Mouse (Mus musculus): Measurements from ENCODE around the gene Acbd4. TPM values are rescaled to one million over a fixed set of nuclear protein-coding genes. Genes with fewer than 3 reads are reported as not detected.

The Acbd4 gene
- polyA plus RNA-seq, 1 experiment from 2014 or later = 13.3 TPM

DNA sequence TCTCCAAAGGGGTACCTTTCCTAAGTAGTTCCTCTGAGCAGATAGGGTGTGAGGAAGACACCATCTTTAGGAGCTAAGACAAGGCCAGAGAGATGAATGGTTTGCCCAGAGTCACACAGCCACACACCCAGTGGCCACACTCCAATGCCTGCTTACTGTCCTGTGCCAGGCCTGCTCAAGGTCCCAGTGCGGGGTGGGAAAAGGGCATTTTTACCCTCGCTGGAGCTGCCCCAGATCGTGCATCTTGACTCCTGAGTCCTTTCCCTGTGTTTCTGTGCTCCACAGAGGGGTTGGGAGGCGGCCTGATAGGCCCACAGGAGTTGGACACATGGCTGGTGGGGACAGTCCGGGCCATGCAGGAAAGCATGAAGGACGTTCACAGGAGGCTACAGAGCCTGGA is 4.3 kb downstream of the Acbd4 start:
- no peak for ATAC-seq (ENCODE audit: insufficient number of reproducible peaks, insufficient read depth, low FRiP score, low read depth)
- 85% methylated on average over 6 of the region's 6 CpGs for WGBS
- H3K27ac ChIP-seq (replicated peaks in 1 of 2; ENCODE audit: control insufficient read depth in 1 of 2, insufficient read depth in 1 of 2, low read depth in 2 of 2, low read length in 2 of 2) = no peak overlapping the region

DNA sequence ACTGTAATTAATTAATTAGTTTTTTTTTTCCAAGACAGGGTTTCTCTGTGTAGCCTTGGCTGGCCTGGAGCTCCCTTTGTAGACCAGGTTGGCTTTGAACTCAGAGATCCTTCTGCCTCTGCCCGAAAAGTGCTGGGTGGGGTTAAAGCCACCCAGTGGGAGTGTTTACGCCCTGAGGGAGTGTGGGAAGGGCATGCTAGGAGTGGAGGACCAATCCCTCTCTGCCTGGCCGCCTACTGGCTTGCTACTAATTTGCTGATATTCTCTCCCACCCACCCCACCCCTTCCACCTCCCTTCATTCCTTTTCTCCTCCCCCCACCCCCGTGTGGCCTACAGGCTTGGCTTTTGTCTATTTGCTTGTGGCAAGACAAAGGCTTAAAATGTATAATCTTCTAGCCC is 4.9 kb downstream of the Acbd4 start:
- no peaks in the 10 kb centered on the region for H3K9me3 ChIP-seq (ENCODE audit: control insufficient read depth, low read length)
- H3K4me3 ChIP-seq (ENCODE audit: control insufficient read depth in 1 of 2, insufficient read depth in 1 of 2, low read depth in 1 of 2, low read length in 2 of 2) = no peak overlapping the region
- H3K4me1 ChIP-seq (ENCODE audit: control insufficient read depth in 2 of 2, insufficient read depth in 2 of 2, low read length in 2 of 2) = peaks cover 11 to 12% of the 10 kb centered on the region in 2 experiments
- H3K27ac ChIP-seq (replicated peaks in 1 of 2; ENCODE audit: control insufficient read depth in 1 of 2, insufficient read depth in 1 of 2, low read depth in 2 of 2, low read length in 2 of 2) = no peak overlapping the region
- no peak for ATAC-seq (ENCODE audit: insufficient number of reproducible peaks, insufficient read depth, low FRiP score, low read depth)
- no peaks in the 10 kb centered on the region for H3K27me3 ChIP-seq (ENCODE audit: control insufficient read depth, insufficient read depth, low read length)
- H3K4me2 ChIP-seq (ENCODE audit: low read length) = no peak overlapping the region
- H3K9ac ChIP-seq (ENCODE audit: low read length) = no peak overlapping the region
- H3K36me3 ChIP-seq (ENCODE audit: control insufficient read depth, insufficient read depth, low read length) = peaks cover 5% of the 10 kb centered on the region; the same call in 1 of the 2 replicates
- 62% methylated on average over 4 of the region's 4 CpGs for WGBS

More for the DNA sequence above, 4.3 kb downstream of the Acbd4 start:
- H3K9ac ChIP-seq (ENCODE audit: low read length) = no peak overlapping the region
- no peaks in the 10 kb centered on the region for H3K9me3 ChIP-seq (ENCODE audit: control insufficient read depth, low read length)
- no peak overlapping the region for H3K4me2 ChIP-seq (ENCODE audit: low read length)
- no peak overlapping the region for H3K4me3 ChIP-seq (ENCODE audit: control insufficient read depth in 1 of 2, insufficient read depth in 1 of 2, low read depth in 1 of 2, low read length in 2 of 2)
- H3K36me3 ChIP-seq (ENCODE audit: control insufficient read depth, insufficient read depth, low read length) = peaks cover 5% of the 10 kb centered on the region; the same call in 1 of the 2 replicates
- no peaks in the 10 kb centered on the region for H3K27me3 ChIP-seq (ENCODE audit: control insufficient read depth, insufficient read depth, low read length)
- H3K4me1 ChIP-seq (ENCODE audit: control insufficient read depth in 2 of 2, insufficient read depth in 2 of 2, low read length in 2 of 2) = peaks cover 12 to 13% of the 10 kb centered on the region in 2 experiments; a peak in 3 of 4 replicates

DNA sequence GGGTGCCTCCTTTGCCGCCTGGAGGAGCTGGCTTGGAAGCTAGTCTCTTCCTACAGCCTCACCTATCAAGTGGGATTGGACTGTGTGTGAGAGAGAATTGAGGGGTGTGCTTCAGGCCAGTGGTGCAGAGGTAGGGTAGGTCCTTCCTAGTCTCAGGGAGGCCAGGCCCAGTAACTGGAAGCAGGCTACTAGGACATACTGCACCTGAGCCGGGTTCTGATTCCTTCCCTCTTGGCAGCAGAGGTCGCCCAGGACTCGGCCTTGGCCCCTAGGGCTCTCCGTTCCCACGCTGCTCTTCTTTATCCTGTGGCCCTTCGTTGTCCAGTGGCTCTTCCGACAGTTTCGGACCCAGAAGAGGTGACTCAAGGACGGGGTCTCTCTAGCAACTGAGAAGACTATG is 9.8 kb downstream of the Acbd4 start:
- Histone ChIP-seq H3K9ac (ENCODE audit: low read length) (peak overlapping the region; percentile 59), H3K4me2 (ENCODE audit: low read length) (peak overlapping the region; percentile 65), H3K4me1 (ENCODE audit: control insufficient read depth in 2 of 2, insufficient read depth in 2 of 2, low read length in 2 of 2) (peaks cover 21 to 22% of the 10 kb centered on the region in 2 experiments), H3K27ac (replicated peaks in 1 of 2; ENCODE audit: control insufficient read depth in 1 of 2, insufficient read depth in 1 of 2, low read depth in 2 of 2, low read length in 2 of 2) (peak overlapping the region in 1 of 2 experiments; percentile 61; a peak in 3 of 4 replicates), H3K27me3 (ENCODE audit: control insufficient read depth, insufficient read depth, low read length) (no peaks in the 10 kb centered on the region), H3K36me3 (ENCODE audit: control insufficient read depth, insufficient read depth, low read length) (0 out of 2 replicates have a peak, but pooled peaks cover under 1% of the 10 kb centered on the region), H3K4me3 (ENCODE audit: control insufficient read depth in 1 of 2, insufficient read depth in 1 of 2, low read depth in 1 of 2, low read length in 2 of 2) (peak overlapping the region; percentile 39 to 45), H3K9me3 (ENCODE audit: control insufficient read depth, low read length) (no peaks in the 10 kb centered on the region)
- ATAC-seq (ENCODE audit: insufficient number of reproducible peaks, insufficient read depth, low FRiP score, low read depth) = no peak
- WGBS = 16% methylated on average over 10 of the region's 10 CpGs

DNA sequence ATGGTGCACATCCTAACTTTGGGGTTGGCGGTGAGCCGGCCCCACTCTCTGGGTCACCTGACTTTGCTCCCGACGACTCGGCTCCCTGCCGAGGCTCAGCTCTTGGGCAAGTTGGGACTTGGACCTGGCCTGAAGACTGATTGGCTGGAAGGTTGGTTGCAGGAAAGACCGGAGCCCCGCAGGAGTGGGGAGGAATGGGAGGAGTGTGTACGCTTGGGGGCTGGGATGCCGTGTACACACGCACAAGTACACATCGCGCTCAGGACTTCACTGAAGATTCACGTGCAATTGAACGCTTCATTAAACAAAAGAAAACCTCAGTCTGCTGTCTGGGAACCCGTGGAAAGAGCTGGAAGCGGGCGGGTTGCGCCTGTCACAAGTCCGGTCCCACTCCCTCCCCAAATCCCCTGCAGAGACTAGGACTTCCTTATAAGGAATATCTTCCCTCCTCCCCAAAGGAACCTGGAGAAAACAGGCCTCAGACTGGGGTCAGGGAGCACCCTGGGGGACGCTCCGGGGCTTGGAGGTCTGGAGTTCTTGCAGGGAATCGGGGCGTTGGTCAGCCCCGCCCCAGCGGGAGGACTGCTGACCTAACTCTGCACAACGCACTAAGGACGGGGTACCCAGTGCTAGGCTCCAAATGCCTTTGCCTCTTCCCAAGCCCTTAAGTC is 10.5 kb downstream of the Acbd4 start:
- Histone ChIP-seq H3K36me3 (ENCODE audit: control insufficient read depth, insufficient read depth, low read length) (no peaks in the 10 kb centered on the region), H3K9me3 (ENCODE audit: control insufficient read depth, low read length) (no peaks in the 10 kb centered on the region), H3K9ac (ENCODE audit: low read length) (peak overlapping the region; percentile 59), H3K4me1 (ENCODE audit: control insufficient read depth in 2 of 2, insufficient read depth in 2 of 2, low read length in 2 of 2) (peaks cover 21 to 22% of the 10 kb centered on the region in 2 experiments), H3K27me3 (ENCODE audit: control insufficient read depth, insufficient read depth, low read length) (no peaks in the 10 kb centered on the region), H3K27ac (replicated peaks in 1 of 2; ENCODE audit: control insufficient read depth in 1 of 2, insufficient read depth in 1 of 2, low read depth in 2 of 2, low read length in 2 of 2) (peak overlapping the region; percentile 18 to 61; a peak in 3 of 4 replicates), H3K4me3 (ENCODE audit: control insufficient read depth in 1 of 2, insufficient read depth in 1 of 2, low read depth in 1 of 2, low read length in 2 of 2) (peak overlapping the region; percentile 39 to 45), H3K4me2 (ENCODE audit: low read length) (peak overlapping the region; percentile 65)
- WGBS = under 1% methylated on average over 28 of the region's 28 CpGs
- ATAC-seq (ENCODE audit: insufficient number of reproducible peaks, insufficient read depth, low FRiP score, low read depth) = no peak

DNA sequence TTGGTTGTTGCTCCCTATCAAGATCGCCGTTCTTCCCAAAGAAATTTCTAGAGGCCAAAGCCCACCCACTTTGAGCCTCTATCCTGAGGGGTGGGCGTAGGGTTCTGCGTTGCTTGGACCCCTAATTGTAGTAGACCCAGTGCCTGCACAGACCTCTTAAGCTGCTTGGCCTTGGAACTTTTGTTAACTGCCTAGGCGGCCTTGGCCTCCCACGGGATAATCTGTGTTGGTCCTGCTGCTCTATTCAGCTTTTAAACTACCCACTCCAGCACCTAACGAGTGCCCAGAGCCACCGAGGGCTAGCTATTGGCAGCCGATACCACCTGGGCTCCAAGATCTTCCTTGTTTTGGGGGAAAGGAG is 11.1 kb downstream of the Acbd4 start:
- H3K9ac ChIP-seq (ENCODE audit: low read length) = peak overlapping the region; percentile 59
- H3K4me2 ChIP-seq (ENCODE audit: low read length) = peak overlapping the region; percentile 65
- peak overlapping the region; percentile 39 to 45 for H3K4me3 ChIP-seq (ENCODE audit: control insufficient read depth in 1 of 2, insufficient read depth in 1 of 2, low read depth in 1 of 2, low read length in 2 of 2)
- peak overlapping the region; percentile 21 to 61; a peak in 2 of 4 replicates for H3K27ac ChIP-seq (replicated peaks in 1 of 2; ENCODE audit: control insufficient read depth in 1 of 2, insufficient read depth in 1 of 2, low read depth in 2 of 2, low read length in 2 of 2)
- 17% methylated on average over 9 of the region's 9 CpGs for WGBS
- no peaks in the 10 kb centered on the region for H3K9me3 ChIP-seq (ENCODE audit: control insufficient read depth, low read length)
- no peak for ATAC-seq (ENCODE audit: insufficient number of reproducible peaks, insufficient read depth, low FRiP score, low read depth)
- H3K4me1 ChIP-seq (ENCODE audit: control insufficient read depth in 2 of 2, insufficient read depth in 2 of 2, low read length in 2 of 2) = peaks cover 21 to 22% of the 10 kb centered on the region in 2 experiments
- H3K27me3 ChIP-seq (ENCODE audit: control insufficient read depth, insufficient read depth, low read length) = no peaks in the 10 kb centered on the region
- no peaks in the 10 kb centered on the region for H3K36me3 ChIP-seq (ENCODE audit: control insufficient read depth, insufficient read depth, low read length)

DNA sequence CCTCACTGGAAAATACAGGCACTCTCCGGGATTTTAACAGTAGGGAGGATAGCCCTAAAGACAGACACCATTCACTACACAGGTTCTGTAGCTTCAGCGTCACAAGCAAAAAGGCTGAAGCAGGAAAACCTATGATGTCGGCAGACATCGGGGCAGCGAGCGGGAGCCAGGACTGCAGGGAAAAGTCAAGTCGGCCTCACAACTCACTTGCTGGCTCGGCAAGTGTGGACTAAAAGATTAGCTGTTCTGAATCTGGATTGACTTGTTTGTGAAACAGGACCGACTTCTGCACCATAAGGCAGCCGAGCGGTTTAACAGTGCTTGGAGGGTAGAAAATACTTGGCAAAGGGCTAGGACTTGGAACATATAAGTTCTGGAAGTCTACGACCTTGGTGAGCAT is 11.5 kb downstream of the Acbd4 start:
- H3K27ac ChIP-seq (replicated peaks in 1 of 2; ENCODE audit: control insufficient read depth in 1 of 2, insufficient read depth in 1 of 2, low read depth in 2 of 2, low read length in 2 of 2) = peak overlapping the region in 1 of 2 experiments; percentile 61; a peak in 1 of 4 replicates
- peaks cover 21 to 22% of the 10 kb centered on the region in 2 experiments for H3K4me1 ChIP-seq (ENCODE audit: control insufficient read depth in 2 of 2, insufficient read depth in 2 of 2, low read length in 2 of 2)
- H3K27me3 ChIP-seq (ENCODE audit: control insufficient read depth, insufficient read depth, low read length) = no peaks in the 10 kb centered on the region
- 39% methylated on average over 12 of the region's 12 CpGs for WGBS
- H3K4me2 ChIP-seq (ENCODE audit: low read length) = peak overlapping the region; percentile 65
- no peak overlapping the region for H3K4me3 ChIP-seq (ENCODE audit: control insufficient read depth in 1 of 2, insufficient read depth in 1 of 2, low read depth in 1 of 2, low read length in 2 of 2)
- H3K9me3 ChIP-seq (ENCODE audit: control insufficient read depth, low read length) = no peaks in the 10 kb centered on the region
- peak overlapping the region; percentile 59; the same call in 1 of the 2 replicates for H3K9ac ChIP-seq (ENCODE audit: low read length)
- H3K36me3 ChIP-seq (ENCODE audit: control insufficient read depth, insufficient read depth, low read length) = no peaks in the 10 kb centered on the region
- ATAC-seq (ENCODE audit: insufficient number of reproducible peaks, insufficient read depth, low FRiP score, low read depth) = no peak

DNA sequence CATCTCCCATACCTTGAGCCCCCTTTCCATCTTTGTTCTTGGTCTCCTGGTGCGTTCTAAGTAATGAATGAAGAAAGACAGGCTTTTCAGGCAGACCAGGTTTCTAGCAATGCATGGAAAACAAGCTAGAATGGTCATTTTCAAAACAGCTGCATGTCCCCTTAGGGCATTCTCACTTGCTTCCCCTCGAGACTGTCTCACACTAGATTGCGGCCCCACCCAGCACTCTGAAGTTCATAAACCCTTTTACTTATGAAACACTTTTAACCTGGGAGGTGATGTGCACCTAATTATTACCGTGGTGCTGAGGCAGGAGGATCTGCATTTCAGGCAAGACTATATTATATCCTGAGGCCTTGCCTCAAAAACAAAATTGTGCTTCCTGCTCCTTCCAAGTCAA is 12.3 kb downstream of the Acbd4 start:
- Histone ChIP-seq H3K4me3 (ENCODE audit: control insufficient read depth in 1 of 2, insufficient read depth in 1 of 2, low read depth in 1 of 2, low read length in 2 of 2) (no peak overlapping the region), H3K27me3 (ENCODE audit: control insufficient read depth, insufficient read depth, low read length) (no peaks in the 10 kb centered on the region), H3K27ac (replicated peaks in 1 of 2; ENCODE audit: control insufficient read depth in 1 of 2, insufficient read depth in 1 of 2, low read depth in 2 of 2, low read length in 2 of 2) (no peak overlapping the region), H3K4me2 (ENCODE audit: low read length) (no peak overlapping the region), H3K9me3 (ENCODE audit: control insufficient read depth, low read length) (no peaks in the 10 kb centered on the region), H3K9ac (ENCODE audit: low read length) (no peak overlapping the region), H3K36me3 (ENCODE audit: control insufficient read depth, insufficient read depth, low read length) (no peaks in the 10 kb centered on the region), H3K4me1 (ENCODE audit: control insufficient read depth in 2 of 2, insufficient read depth in 2 of 2, low read length in 2 of 2) (peaks cover 21 to 28% of the 10 kb centered on the region in 2 experiments)
- 81% methylated on average over 4 of the region's 4 CpGs for WGBS
- ATAC-seq (ENCODE audit: insufficient number of reproducible peaks, insufficient read depth, low FRiP score, low read depth) = no peak

All from heart, embryonic 14.5 days (tissue).